Mouse (Mus musculus): ENCODE measurements around the gene Txn2. TPM values are rescaled to one million over a fixed set of nuclear protein-coding genes. Genes with fewer than 3 reads are reported as not detected.

The Txn2 gene
- polyA plus RNA-seq, 1 experiment = 225 TPM

GRCm38 (mm10) chr15:77882297-77882696 is 46.5 kb downstream of the Txn2 start:
- Histone ChIP-seq H3K27ac (ENCODE audit: insufficient read depth, low read length) (no peak overlapping the region), H3K27me3 (ENCODE audit: control insufficient read depth, insufficient read depth, low read length) (no peaks in the 10 kb centered on the region), H3K4me3 (replicated peaks; ENCODE audit: insufficient read depth, low read depth, low read length) (no peak overlapping the region), H3K4me1 (ENCODE audit: control insufficient read depth, insufficient read depth, low read length) (no peaks in the 10 kb centered on the region; the same call in 1 of the 2 replicates)
- DNase-seq = no peak
- TF ChIP-seq POLR2A (IDR thresholded peaks at IDR 0.05; ENCODE audit: borderline replicate concordance, insufficient read depth, low read length) = no peak
- TF ChIP-seq CTCF (IDR thresholded peaks at IDR 0.05; ENCODE audit: borderline replicate concordance, insufficient read depth, low read depth, low read length) = no peak
- WGBS = 83% methylated on average over 6 of the region's 6 CpGs

- TF ChIP-seq POLR2A (IDR thresholded peaks at IDR 0.05; ENCODE audit: borderline replicate concordance, insufficient read depth, low read length) (no peak), CTCF (IDR thresholded peaks at IDR 0.05; ENCODE audit: borderline replicate concordance, insufficient read depth, low read depth, low read length) (no peak)
- DNase-seq = no peak
- Histone ChIP-seq H3K27me3 (ENCODE audit: control insufficient read depth, insufficient read depth, low read length) (no peaks in the 10 kb centered on the region), H3K4me1 (ENCODE audit: control insufficient read depth, insufficient read depth, low read length) (no peaks in the 10 kb centered on the region; the same call in 1 of the 2 replicates), H3K4me3 (replicated peaks; ENCODE audit: insufficient read depth, low read depth, low read length) (no peak overlapping the region), H3K27ac (ENCODE audit: insufficient read depth, low read length) (no peak overlapping the region)
- WGBS = 76% methylated on average over 5 of the region's 5 CpGs
Observed at GRCm38 (mm10) chr15:77881698-77882097, 47.1 kb downstream of the Txn2 start.

GRCm38 (mm10) chr15:77880738-77881137 is 48.1 kb downstream of the Txn2 start:
- Histone ChIP-seq H3K4me3 (replicated peaks; ENCODE audit: insufficient read depth, low read depth, low read length) (no peak overlapping the region), H3K4me1 (ENCODE audit: control insufficient read depth, insufficient read depth, low read length) (no peaks in the 10 kb centered on the region; the same call in 1 of the 2 replicates), H3K27ac (ENCODE audit: insufficient read depth, low read length) (no peak overlapping the region), H3K27me3 (ENCODE audit: control insufficient read depth, insufficient read depth, low read length) (no peaks in the 10 kb centered on the region)
- WGBS = 87% methylated on average over 5 of the region's 5 CpGs
- DNase-seq = no peak
- TF ChIP-seq CTCF (IDR thresholded peaks at IDR 0.05; ENCODE audit: borderline replicate concordance, insufficient read depth, low read depth, low read length) (no peak), POLR2A (IDR thresholded peaks at IDR 0.05; ENCODE audit: borderline replicate concordance, insufficient read depth, low read length) (no peak)

GRCm38 (mm10) chr15:77879756-77880155 is 49.0 kb downstream of the Txn2 start:
- no peak overlapping the region for H3K27ac ChIP-seq (ENCODE audit: insufficient read depth, low read length)
- TF ChIP-seq POLR2A (IDR thresholded peaks at IDR 0.05; ENCODE audit: borderline replicate concordance, insufficient read depth, low read length) = no peak
- TF ChIP-seq CTCF (IDR thresholded peaks at IDR 0.05; ENCODE audit: borderline replicate concordance, insufficient read depth, low read depth, low read length) = no peak
- H3K27me3 ChIP-seq (ENCODE audit: control insufficient read depth, insufficient read depth, low read length) = no peaks in the 10 kb centered on the region
- WGBS = 56% methylated on average over 3 of the region's 3 CpGs
- no peaks in the 10 kb centered on the region; the same call in 1 of the 2 replicates for H3K4me1 ChIP-seq (ENCODE audit: control insufficient read depth, insufficient read depth, low read length)
- no peak for DNase-seq
- H3K4me3 ChIP-seq (replicated peaks; ENCODE audit: insufficient read depth, low read depth, low read length) = no peak overlapping the region

- TF ChIP-seq CTCF (IDR thresholded peaks at IDR 0.05; ENCODE audit: borderline replicate concordance, insufficient read depth, low read depth, low read length) (no peak), POLR2A (IDR thresholded peaks at IDR 0.05; ENCODE audit: borderline replicate concordance, insufficient read depth, low read length) (no peak)
- WGBS = 77% methylated on average over 2 of the region's 2 CpGs
- Histone ChIP-seq H3K4me1 (ENCODE audit: control insufficient read depth, insufficient read depth, low read length) (no peaks in the 10 kb centered on the region; the same call in 1 of the 2 replicates), H3K27ac (ENCODE audit: insufficient read depth, low read length) (no peak overlapping the region), H3K27me3 (ENCODE audit: control insufficient read depth, insufficient read depth, low read length) (no peaks in the 10 kb centered on the region), H3K4me3 (replicated peaks; ENCODE audit: insufficient read depth, low read depth, low read length) (no peak overlapping the region)
- DNase-seq = no peak
Observed at GRCm38 (mm10) chr15:77877209-77877608, 51.6 kb downstream of the Txn2 start.

- 81% methylated on average over 3 of the region's 3 CpGs for WGBS
- H3K27ac ChIP-seq (ENCODE audit: insufficient read depth, low read length) = no peak overlapping the region
- DNase-seq = no peak
- H3K4me1 ChIP-seq (ENCODE audit: control insufficient read depth, insufficient read depth, low read length) = no peaks in the 10 kb centered on the region; the same call in 1 of the 2 replicates
- no peaks in the 10 kb centered on the region for H3K27me3 ChIP-seq (ENCODE audit: control insufficient read depth, insufficient read depth, low read length)
- H3K4me3 ChIP-seq (replicated peaks; ENCODE audit: insufficient read depth, low read depth, low read length) = no peak overlapping the region
- TF ChIP-seq CTCF (IDR thresholded peaks at IDR 0.05; ENCODE audit: borderline replicate concordance, insufficient read depth, low read depth, low read length) (no peak), POLR2A (IDR thresholded peaks at IDR 0.05; ENCODE audit: borderline replicate concordance, insufficient read depth, low read length) (no peak)
Observed at GRCm38 (mm10) chr15:77876716-77877115, 52.1 kb downstream of the Txn2 start.

GRCm38 (mm10) chr15:77875953-77876352 is 52.9 kb downstream of the Txn2 start:
- no peak for DNase-seq
- Histone ChIP-seq H3K27ac (ENCODE audit: insufficient read depth, low read length) (no peak overlapping the region), H3K27me3 (ENCODE audit: control insufficient read depth, insufficient read depth, low read length) (no peaks in the 10 kb centered on the region), H3K4me1 (ENCODE audit: control insufficient read depth, insufficient read depth, low read length) (no peaks in the 10 kb centered on the region; the same call in 1 of the 2 replicates), H3K4me3 (replicated peaks; ENCODE audit: insufficient read depth, low read depth, low read length) (no peak overlapping the region)
- WGBS = 94% methylated on average over 6 of the region's 6 CpGs
- no peak for TF ChIP-seq CTCF (IDR thresholded peaks at IDR 0.05; ENCODE audit: borderline replicate concordance, insufficient read depth, low read depth, low read length)
- no peak for TF ChIP-seq POLR2A (IDR thresholded peaks at IDR 0.05; ENCODE audit: borderline replicate concordance, insufficient read depth, low read length)

GRCm38 (mm10) chr15:77874807-77875206 is 54.0 kb downstream of the Txn2 start:
- no peak overlapping the region for H3K4me3 ChIP-seq (replicated peaks; ENCODE audit: insufficient read depth, low read depth, low read length)
- no peak for DNase-seq
- H3K27ac ChIP-seq (ENCODE audit: insufficient read depth, low read length) = no peak overlapping the region
- H3K4me1 ChIP-seq (ENCODE audit: control insufficient read depth, insufficient read depth, low read length) = no peaks in the 10 kb centered on the region; the same call in 1 of the 2 replicates
- TF ChIP-seq CTCF (IDR thresholded peaks at IDR 0.05; ENCODE audit: borderline replicate concordance, insufficient read depth, low read depth, low read length) (no peak), POLR2A (IDR thresholded peaks at IDR 0.05; ENCODE audit: borderline replicate concordance, insufficient read depth, low read length) (no peak)
- WGBS = 93% methylated on average over 9 of the region's 9 CpGs
- H3K27me3 ChIP-seq (ENCODE audit: control insufficient read depth, insufficient read depth, low read length) = no peaks in the 10 kb centered on the region
